Mouse (Mus musculus) lung, embryonic 16.5 days (tissue): ENCODE results near the gene Csdc2. TPM values are rescaled to one million over a fixed set of nuclear protein-coding genes. Genes with fewer than 3 reads are reported as not detected.

Experiments
- ATAC-seq: fragments of 200-750 bp; cut with Nextera tagmentation; 2 replicates; pipeline ENCODE4 v1.8.0; 2017; ENCODE audit warnings: low read depth, mild to moderate bottlenecking, moderate library complexity
- H3K27ac ChIP-seq: fragments of 300-500 bp; sonication (generic); 2 replicates; pipeline ENCODE4 v1.5.1; 2014; ENCODE audit warnings: mild to moderate bottlenecking, control low read depth, low read length
- H3K27me3 ChIP-seq: fragments of 300-500 bp; sonication (generic); 2 replicates; pipeline ENCODE4 v1.6.1; 2014; ENCODE audit warnings: low read depth, low read length, mixed read lengths; ENCODE audit not compliant: control insufficient read depth, insufficient read depth
- H3K36me3 ChIP-seq: fragments of 300-500 bp; sonication (generic); 2 replicates; pipeline ENCODE4 v1.6.1; 2014; ENCODE audit warnings: low read length; ENCODE audit not compliant: control insufficient read depth, insufficient read depth
- H3K4me1 ChIP-seq: fragments of 300-500 bp; sonication (generic); replicated peaks from 2 replicates; pipeline ENCODE4 v1.6.1; 2014; ENCODE audit warnings: low read length, mixed read lengths; ENCODE audit not compliant: control insufficient read depth, insufficient read depth
- H3K4me2 ChIP-seq: fragments of 300-500 bp; sonication (generic); 2 replicates; pipeline ENCODE4 v1.6.1; 2014; ENCODE audit warnings: low read depth, low read length, control low read depth
- H3K4me3 ChIP-seq: fragments of 300-500 bp; sonication (generic); 2 replicates; pipeline ENCODE4 v1.5.1; 2014; ENCODE audit warnings: mild to moderate bottlenecking, low read length, control low read depth
- H3K9ac ChIP-seq: fragments of 300-500 bp; sonication (generic); 2 replicates; pipeline ENCODE4 v1.6.1; 2014; ENCODE audit warnings: low read length, control low read depth
- H3K9me3 ChIP-seq: fragments of 300-500 bp; sonication (generic); 2 replicates; pipeline ENCODE4 v1.6.1; 2016; ENCODE audit warnings: low read length; ENCODE audit not compliant: control insufficient read depth
- WGBS: fragments of 180-500 bp; shearing (Covaris S2); extraction: QIAGEN DNeasy Blood & Tissue Kit; methylation state at CpG from one replicate; pipeline ENCODE4 v1.1.7; 2014; 5-methylcytosine and 5-hydroxymethylcytosine counted together
- polyA plus RNA-seq: library from polyadenylated mRNA; unstranded; fragments of >200 nt; fragmentation: Nextera tagmentation; extraction: Ambion mirVana; gene quantifications from 2 replicates; pipeline ENCODE4 v1.2.1, GENCODE M21; 2015

The Csdc2 gene
- polyA plus RNA-seq, 1 experiment from 2014 or later = 10.0 TPM

GRCm38 (mm10) chr15:81943176-81943749 is 6.7 kb downstream of the Csdc2 start:
- Histone ChIP-seq H3K36me3 (no peaks in the 10 kb centered on the region), H3K9ac (no peak overlapping the region), H3K27me3 (no peaks in the 10 kb centered on the region), H3K4me1 (no peaks in the 10 kb centered on the region), H3K4me3 (no peak overlapping the region), H3K27ac (no peak overlapping the region), H3K4me2 (no peak overlapping the region), H3K9me3 (no peaks in the 10 kb centered on the region)
- no peak; the same call in 1 of the 2 replicates for ATAC-seq
- WGBS = 23% methylated on average over 9 of the region's 9 CpGs

DNA sequence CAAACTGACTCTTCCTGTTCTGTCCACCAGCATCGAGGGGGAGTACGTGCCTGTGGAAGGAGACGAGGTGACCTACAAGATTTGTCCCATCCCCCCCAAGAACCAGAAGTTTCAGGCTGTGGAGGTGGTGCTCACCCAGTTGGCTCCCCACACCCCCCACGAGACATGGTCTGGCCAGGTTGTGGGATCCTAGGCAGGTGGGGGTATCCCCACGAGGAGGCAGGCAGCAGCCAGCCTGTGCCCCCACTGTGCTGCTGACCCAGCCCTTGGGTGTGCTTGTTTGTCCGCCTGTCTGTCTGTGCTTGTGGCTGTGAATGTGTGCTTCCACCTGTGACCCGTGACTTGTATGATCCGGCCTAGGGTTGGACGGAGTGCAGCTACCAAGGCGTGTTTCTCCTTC is 12.5 kb downstream of the Csdc2 start:
- ATAC-seq = no peak
- Histone ChIP-seq H3K9ac (no peak overlapping the region), H3K4me1 (no peaks in the 10 kb centered on the region), H3K27me3 (no peaks in the 10 kb centered on the region), H3K36me3 (peaks cover 7% of the 10 kb centered on the region), H3K27ac (no peak overlapping the region), H3K9me3 (no peaks in the 10 kb centered on the region), H3K4me3 (no peak overlapping the region), H3K4me2 (no peak overlapping the region)
- WGBS = 72% methylated on average over 10 of the region's 10 CpGs

GRCm38 (mm10) chr15:81949476-81950131 is 13.0 kb downstream of the Csdc2 start:
- Histone ChIP-seq H3K36me3 (peaks cover 11% of the 10 kb centered on the region), H3K9ac (no peak overlapping the region), H3K4me2 (no peak overlapping the region), H3K27me3 (no peaks in the 10 kb centered on the region), H3K4me1 (no peaks in the 10 kb centered on the region), H3K4me3 (no peak overlapping the region), H3K27ac (no peak overlapping the region), H3K9me3 (no peaks in the 10 kb centered on the region)
- ATAC-seq = no peak
- WGBS = 69% methylated on average over 11 of the region's 11 CpGs

GRCm38 (mm10) chr15:81950716-81951115 is 14.2 kb downstream of the Csdc2 start:
- Histone ChIP-seq H3K4me3 (no peak overlapping the region), H3K4me1 (no peaks in the 10 kb centered on the region)
- 79% methylated on average over 5 of the region's 5 CpGs for whole genome bisulfite sequencing

GRCm38 (mm10) chr15:81951159-81951558 is 14.6 kb downstream of the Csdc2 start:
- Histone ChIP-seq H3K27me3 (no peaks in the 10 kb centered on the region), H3K9ac (no peak overlapping the region), H3K4me2 (no peak overlapping the region), H3K27ac (no peak overlapping the region), H3K36me3 (peaks cover 22% of the 10 kb centered on the region), H3K4me3 (no peak overlapping the region), H3K9me3 (no peaks in the 10 kb centered on the region), H3K4me1 (no peaks in the 10 kb centered on the region)
- ATAC-seq = 0 out of 2 replicates have a peak, but pooled peaks have one; percentile 15
- 82% methylated on average over 9 of the region's 9 CpGs for WGBS

More at GRCm38 (mm10) chr15:81950716-81951115, 14.2 kb downstream of the Csdc2 start:
- ATAC-seq = no peak
- Histone ChIP-seq H3K27ac (no peak overlapping the region), H3K9me3 (no peaks in the 10 kb centered on the region), H3K27me3 (no peaks in the 10 kb centered on the region), H3K9ac (no peak overlapping the region), H3K36me3 (peaks cover 20% of the 10 kb centered on the region), H3K4me2 (no peak overlapping the region)

DNA sequence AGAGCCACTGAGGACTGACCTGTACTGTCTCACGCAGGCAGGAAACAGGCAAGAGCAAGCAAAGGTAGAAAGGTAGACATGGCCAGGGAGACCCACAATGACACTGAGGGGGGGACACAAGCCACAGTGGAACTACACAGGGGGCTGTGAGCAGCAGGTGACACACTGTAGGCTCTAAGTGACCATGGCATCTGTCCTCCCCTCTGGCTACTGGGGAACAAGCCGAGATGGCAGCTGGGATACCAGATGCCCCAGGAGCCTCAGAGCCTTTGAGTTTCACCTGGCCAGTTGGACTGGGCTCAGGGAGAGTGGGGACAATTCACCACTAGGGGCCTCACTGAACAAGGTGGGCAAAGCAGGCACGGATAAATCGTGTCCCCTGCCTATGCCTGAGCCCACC is 15.8 kb downstream of the Csdc2 start:
- no peak overlapping the region for H3K4me2 ChIP-seq
- no peak overlapping the region for H3K9ac ChIP-seq
- 83% methylated on average over 4 of the region's 4 CpGs for WGBS
- H3K4me1 ChIP-seq = no peaks in the 10 kb centered on the region
- no peak for ATAC-seq
- H3K36me3 ChIP-seq = peaks cover 25% of the 10 kb centered on the region
- no peaks in the 10 kb centered on the region for H3K9me3 ChIP-seq
- no peaks in the 10 kb centered on the region for H3K27me3 ChIP-seq
- no peak overlapping the region for H3K27ac ChIP-seq
- H3K4me3 ChIP-seq = no peak overlapping the region

GRCm38 (mm10) chr15:81954151-81954583 is 17.6 kb downstream of the Csdc2 start:
- H3K36me3 ChIP-seq = peaks cover 25% of the 10 kb centered on the region
- H3K9ac ChIP-seq = no peak overlapping the region
- no peak for ATAC-seq
- H3K27ac ChIP-seq = no peak overlapping the region
- no peaks in the 10 kb centered on the region for H3K9me3 ChIP-seq
- no peak overlapping the region for H3K4me2 ChIP-seq
- 94% methylated on average over 9 of the region's 9 CpGs for WGBS
- no peak overlapping the region for H3K4me3 ChIP-seq
- no peaks in the 10 kb centered on the region for H3K27me3 ChIP-seq
- H3K4me1 ChIP-seq = no peaks in the 10 kb centered on the region

- peaks cover 25% of the 10 kb centered on the region for H3K36me3 ChIP-seq
- H3K4me1 ChIP-seq = peaks cover 2% of the 10 kb centered on the region
- 82% methylated on average over 6 of the region's 6 CpGs for WGBS
- no peaks in the 10 kb centered on the region for H3K9me3 ChIP-seq
- no peaks in the 10 kb centered on the region for H3K27me3 ChIP-seq
- no peak overlapping the region for H3K4me3 ChIP-seq
- H3K4me2 ChIP-seq = no peak overlapping the region
- no peak overlapping the region for H3K9ac ChIP-seq
- no peak overlapping the region for H3K27ac ChIP-seq
- ATAC-seq = no peak
Observed at GRCm38 (mm10) chr15:81954716-81955115, 18.2 kb downstream of the Csdc2 start.

- H3K36me3 ChIP-seq = peaks cover 25% of the 10 kb centered on the region
- no peak overlapping the region for H3K4me2 ChIP-seq
- H3K27ac ChIP-seq = no peak overlapping the region
- no peak overlapping the region for H3K4me3 ChIP-seq
- ATAC-seq = no peak
- H3K9me3 ChIP-seq = no peaks in the 10 kb centered on the region
- whole genome bisulfite sequencing = 93% methylated on average over 15 of the region's 15 CpGs
- H3K27me3 ChIP-seq = no peaks in the 10 kb centered on the region
- peaks cover 5% of the 10 kb centered on the region for H3K4me1 ChIP-seq
- no peak overlapping the region for H3K9ac ChIP-seq
Observed at GRCm38 (mm10) chr15:81955414-81955813, 18.9 kb downstream of the Csdc2 start.
